Mouse (Mus musculus) layer of hippocampus, adult 9-10 months (tissue): ENCODE results near the gene Snrpa1.
A peak's percentile ranks its signal among the peaks of the same experiment; 100 is the strongest.

Experiments
- DNase-seq: peaks from one replicate; pipeline ENCODE4 v3.0.0; 2022; ENCODE audit warnings: low spot score

Snrpa1 gene

GRCm38 (mm10) chr7:66079364-66080230 lies 20.8 kb downstream of the Snrpa1 start, which contains the start of gene Selenos:
TSS of gene Selenos (plus strand) at chr7:66079649.
- peak; percentile 89 for DNase-seq

- no peak for DNase-seq
Observed at GRCm38 (mm10) chr7:66080231-66080613, 21.4 kb downstream of the Snrpa1 start.

DNA sequence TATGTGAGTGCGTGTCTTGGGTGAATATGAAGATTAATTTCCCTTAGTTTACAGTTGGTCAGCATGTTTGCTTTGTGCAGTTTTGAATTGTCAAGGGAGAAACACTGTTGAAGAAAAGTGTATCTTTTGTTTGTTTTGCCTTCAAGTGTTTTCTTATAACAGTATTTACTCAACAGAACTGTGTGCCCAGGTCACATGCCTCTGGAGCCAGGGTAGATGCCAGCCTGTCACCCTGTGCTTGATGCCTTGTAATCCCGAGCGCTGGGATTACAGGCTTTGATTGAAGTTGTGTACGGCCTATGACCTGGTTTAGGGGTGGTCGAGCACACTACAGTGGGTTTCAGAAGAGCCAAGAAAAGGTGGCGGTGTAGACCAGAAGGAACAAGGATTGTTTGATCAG lies 25.0 kb downstream of the Snrpa1 start:
- DNase-seq = no peak

- DNase-seq = no peak
Observed at GRCm38 (mm10) chr7:66084546-66084945, 25.7 kb downstream of the Snrpa1 start.

GRCm38 (mm10) chr7:66087652-66088051 lies 28.8 kb downstream of the Snrpa1 start:
- no peak for DNase-seq

DNA sequence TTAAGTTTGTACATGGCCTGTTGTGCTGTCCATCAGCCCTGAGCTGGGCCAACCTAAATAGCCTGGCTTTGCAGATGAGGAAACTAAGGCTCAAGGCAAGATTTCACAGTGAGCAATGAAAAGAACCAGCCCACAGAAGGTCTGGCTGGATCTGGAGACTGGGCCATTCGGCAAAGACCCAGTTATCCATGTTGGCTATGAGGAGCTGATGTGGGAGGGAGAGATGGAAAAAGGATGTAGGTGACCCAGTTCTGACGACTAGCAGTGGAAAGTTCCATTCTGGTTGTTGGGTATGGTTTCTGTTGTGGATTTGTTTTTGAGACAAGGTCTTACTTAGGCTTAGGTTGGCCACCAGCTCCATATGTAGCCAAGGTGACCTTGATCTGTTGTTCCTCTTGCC lies 29.3 kb downstream of the Snrpa1 start:
- DNase-seq = no peak

DNA sequence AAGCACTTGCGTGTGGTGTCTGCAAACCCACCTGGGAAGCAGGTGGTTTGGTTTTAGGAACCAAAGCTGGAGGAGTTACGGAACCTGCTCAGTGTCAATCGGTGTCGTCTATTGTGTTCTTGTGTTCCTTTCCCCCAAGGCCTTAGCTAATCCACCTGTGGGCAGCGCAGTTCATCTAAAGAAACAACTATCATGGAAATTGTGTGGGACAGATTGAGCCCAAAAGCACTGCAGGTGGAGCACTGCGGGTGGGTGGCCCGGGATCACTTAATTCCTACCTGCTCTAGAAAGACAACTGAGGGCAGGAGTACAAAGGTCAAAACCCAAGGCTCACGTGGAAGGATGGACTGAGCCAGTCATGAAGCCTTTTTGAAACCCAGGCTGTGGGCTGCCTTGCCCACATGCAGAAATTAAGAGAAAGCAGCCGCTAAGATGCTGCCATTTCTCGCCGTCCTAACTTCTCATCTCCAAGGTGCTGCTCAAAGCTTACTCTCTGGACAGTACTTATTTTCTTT lies 31.9 kb downstream of the Snrpa1 start:
- no peak for DNase-seq

- DNase-seq = no peak
Observed at GRCm38 (mm10) chr7:66091553-66091952, 32.8 kb downstream of the Snrpa1 start.

GRCm38 (mm10) chr7:66092656-66093055 lies 33.9 kb downstream of the Snrpa1 start:
- DNase-seq = no peak

DNA sequence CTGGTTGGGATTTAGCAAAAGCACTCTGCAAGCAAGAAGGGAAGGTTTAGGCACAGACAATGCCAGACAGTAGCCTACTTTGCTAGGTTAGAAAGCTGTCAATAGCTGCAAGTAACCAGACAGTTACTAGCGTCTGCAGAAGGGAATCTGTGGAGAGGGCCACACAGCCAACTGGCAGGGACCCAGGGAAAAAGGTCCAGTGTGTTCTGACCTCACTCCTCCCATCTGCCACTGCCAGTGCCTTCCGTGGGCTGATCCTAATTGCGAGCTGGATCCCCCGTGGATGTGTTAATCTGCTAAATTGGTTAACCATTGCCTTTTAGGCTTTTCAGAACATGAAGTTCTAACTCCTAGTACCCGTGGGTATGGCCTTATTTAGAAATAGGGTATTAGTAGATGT lies 35.3 kb downstream of the Snrpa1 start:
- no peak for DNase-seq

- DNase-seq = no peak
Observed at GRCm38 (mm10) chr7:66098803-66099202, 40.0 kb downstream of the Snrpa1 start.

GRCm38 (mm10) chr7:66101866-66102265 lies 43.1 kb downstream of the Snrpa1 start:
- no peak for DNase-seq

DNA sequence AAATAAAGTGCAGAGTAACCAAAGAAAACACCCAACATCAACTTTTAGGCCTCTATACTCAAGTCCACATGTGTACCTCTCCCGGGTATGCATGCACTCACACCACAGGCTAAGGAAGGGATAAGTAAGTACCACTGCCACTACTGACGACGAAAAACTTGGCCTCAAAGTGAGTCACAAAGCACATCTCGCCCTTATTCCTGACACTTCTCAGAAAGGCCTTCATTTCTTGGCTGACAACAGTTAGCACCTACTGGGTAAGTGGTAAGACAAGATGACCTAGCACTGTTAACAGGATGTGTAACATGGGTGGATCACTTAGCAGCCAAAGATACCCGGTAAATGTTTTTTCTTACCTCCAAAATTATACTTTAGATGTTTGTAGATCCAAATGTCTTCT lies 45.7 kb downstream of the Snrpa1 start:
- no peak for DNase-seq

DNA sequence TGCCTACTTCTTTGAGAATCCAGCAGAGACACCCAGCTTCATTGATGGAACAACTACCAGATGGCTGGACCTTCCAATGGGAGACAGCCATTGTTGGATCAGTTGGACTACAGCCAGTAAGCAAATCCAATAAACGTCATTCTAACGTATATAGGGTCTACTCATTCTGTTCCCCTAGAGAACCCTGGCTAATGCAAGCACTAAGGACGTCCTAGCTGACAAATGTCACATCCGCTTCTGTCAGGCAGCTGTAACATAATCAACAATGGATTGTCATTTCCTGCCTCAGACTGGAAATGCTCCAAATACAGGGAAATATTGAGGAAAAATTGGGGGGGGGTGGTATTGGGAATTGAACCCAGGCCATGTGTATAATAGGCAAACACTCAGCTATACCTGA lies 47.0 kb downstream of the Snrpa1 start:
- no peak for DNase-seq

DNA sequence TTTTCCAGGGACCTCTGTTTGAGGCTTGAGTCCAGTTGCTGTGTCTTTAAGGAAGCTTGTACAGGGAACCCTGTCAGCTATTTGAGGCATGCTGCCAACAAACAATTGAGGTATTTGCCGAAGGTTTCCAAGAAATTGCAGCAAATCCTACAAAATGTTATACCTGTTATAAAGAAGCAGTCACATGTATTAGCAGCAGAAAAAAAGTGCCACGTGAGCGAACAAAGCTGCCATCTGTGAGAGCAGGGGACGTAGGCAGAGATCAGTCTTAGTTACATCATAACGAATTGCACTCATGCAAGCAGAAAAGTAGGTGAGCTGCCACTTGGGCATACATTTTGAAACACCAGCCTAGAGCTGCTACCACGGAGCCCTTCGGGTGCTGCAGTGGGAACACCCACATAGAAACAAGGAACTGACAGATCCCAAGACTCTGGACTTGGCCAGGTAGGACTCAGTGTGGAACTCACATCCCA lies 47.8 kb downstream of the Snrpa1 start:
- no peak for DNase-seq

GRCm38 (mm10) chr7:66107206-66107605 lies 48.4 kb downstream of the Snrpa1 start:
- no peak for DNase-seq

DNA sequence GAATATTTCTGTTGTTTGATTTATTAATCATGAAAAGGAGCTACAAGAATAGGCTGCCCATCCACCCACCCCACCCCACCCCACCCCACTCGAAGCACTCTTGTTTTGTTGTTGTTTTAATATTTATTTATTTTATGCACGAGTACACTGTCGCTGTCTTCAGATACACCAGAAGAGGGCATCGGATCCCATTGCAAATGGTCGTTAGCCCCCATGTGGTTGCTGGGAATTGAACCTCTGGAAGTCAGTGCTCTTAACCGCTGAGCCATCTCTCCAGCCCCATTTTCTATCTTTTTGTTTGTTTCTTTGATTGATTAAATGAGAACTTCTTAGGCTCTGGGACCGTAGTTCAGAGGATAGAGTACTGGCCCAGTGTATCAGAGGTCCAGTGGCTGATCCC lies 49.1 kb downstream of the Snrpa1 start:
- no peak for DNase-seq

DNA sequence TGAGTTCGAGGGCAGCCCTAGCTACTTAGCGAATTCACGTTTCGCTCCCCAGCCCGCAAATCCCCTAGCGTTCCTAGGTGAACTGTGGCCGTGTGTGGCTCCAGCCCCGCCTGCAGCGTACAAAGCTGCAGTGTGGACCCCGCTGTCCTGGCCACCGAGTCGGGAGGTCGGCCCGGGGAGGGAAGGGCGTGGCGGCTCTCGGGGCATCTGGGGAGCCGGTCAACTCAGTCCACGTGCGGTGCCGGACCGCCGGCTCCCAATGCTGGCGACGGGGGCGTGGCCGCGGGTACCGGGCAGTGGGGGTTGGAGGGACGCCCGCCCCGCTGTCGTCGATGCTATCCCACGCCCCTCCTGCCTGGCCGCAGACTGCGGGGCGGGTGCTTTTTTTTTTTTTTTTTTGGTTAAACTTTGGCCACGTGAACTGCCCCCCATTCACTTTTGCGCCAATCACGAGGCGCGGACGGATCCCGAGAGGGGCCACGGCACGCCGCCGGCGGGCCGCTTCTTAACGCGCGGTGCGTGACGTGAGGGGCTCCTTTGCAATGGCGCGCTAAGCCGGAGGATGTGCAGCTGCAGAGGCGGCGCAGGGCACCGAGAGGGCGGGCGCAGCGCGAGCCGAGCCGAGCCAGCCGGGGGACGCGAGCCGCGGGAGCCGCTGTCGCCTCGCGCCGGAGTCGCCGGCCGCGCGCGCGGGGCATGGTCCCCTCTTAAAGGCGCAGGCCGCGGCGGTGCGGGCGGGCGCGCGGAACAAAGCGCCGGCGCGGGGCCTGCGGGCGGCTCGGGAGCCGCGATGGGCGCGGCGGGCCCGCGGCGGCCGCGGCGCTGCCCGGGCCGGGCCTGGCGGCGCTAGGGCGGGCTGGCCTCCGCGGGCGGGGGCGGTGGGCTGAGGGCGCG lies 50.4 kb downstream of the Snrpa1 start, which contains the start of gene Chsy1:
Chsy1 (plus strand) TSS at position 555 of the 894 bp plus-strand sequence.
- peak; percentile 73 for DNase-seq

DNA sequence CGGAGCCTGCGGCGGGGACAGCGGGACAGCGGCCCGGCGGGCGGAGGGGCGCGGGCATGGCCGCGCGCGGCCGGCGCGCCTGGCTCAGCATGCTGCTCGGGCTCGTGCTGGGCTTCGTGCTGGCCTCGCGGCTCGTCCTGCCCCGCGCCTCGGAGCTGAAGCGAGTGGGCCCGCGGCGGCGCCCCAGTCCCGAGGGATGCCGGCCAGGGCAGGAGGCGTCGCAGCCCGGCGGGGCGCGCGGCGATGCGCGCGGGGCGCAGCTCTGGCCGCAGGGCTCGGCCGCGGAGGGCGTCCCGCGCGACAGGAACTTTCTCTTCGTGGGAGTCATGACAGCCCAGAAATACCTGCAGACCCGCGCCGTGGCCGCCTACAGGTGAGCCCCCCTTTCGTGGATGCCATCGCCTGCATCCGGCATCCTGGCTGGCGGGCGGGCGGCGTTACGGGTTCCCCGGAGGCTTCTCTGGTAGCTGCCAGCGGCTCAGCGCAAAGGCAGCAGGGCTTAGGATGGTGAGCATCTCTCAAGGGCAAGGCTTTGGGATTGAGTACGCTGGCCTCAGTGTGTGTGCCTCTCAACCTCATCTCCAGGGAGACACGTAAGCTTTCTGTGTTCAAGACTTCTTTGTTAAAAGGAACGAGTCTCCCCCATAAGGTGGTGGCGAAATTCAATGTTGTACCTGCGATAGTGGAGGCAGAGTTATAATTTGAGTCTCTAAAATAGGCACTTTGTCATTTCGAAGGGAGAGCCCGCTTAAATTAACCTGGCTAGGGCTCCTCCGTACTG lies 51.2 kb downstream of the Snrpa1 start:
- no peak for DNase-seq

DNA sequence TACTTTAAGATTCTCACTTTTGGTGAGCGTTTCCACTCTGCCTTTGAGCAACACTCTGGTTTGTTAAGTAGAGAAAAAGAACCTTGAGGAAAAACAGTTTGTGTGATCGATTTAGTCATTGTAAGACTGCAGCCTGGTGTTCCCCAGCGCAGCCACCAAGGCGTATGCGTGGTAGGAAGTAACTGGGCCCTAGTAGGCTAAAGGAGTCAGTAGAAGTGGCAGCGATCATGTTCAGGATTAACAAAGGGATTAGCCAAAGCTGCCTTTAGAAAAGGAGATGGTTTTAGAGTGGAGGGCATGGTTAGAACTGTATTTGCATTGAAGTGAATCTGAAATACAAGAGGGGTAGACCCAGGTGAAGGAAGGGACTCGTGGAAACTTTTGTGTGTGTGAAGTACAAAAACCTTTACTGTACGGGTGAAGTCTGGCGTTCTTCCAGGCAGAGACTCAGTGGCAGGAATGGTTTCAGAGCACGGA lies 51.9 kb downstream of the Snrpa1 start:
- DNase-seq = no peak

GRCm38 (mm10) chr7:66111211-66111610 lies 52.4 kb downstream of the Snrpa1 start:
- DNase-seq = no peak

- no peak for DNase-seq
Observed at GRCm38 (mm10) chr7:66113561-66113960, 54.8 kb downstream of the Snrpa1 start.
